Mouse (Mus musculus): ENCODE results near the gene Fv1. TPM values are rescaled to one million over a fixed set of nuclear protein-coding genes. Genes with fewer than 3 reads are reported as not detected.

Gene Fv1
- total RNA-seq, 2 experiments from 2014 or later: 3.2 to 3.4 TPM

Other genes with a start within 250 kb of the Fv1 start
- 1 to 10 TPM; 1.3 to 1.5 TPM for gene Zfp979, start 226.5 kb upstream of the Fv1 start, total RNA-seq (2021)
- under 1 TPM in 1 of 2 experiments, not detected in 1; 0.08 TPM for gene Zfp534, start 166.4 kb upstream of the Fv1 start, total RNA-seq (2021)
- 1 to 10 TPM; 1.7 to 2.0 TPM for gene Zfp984, start 59.2 kb upstream of the Fv1 start, total RNA-seq (2021)
- gene Zfp933, start 20.6 kb upstream of the Fv1 start, total RNA-seq (2021): 1 to 10 TPM; 8.9 to 9.2 TPM
- 1 to 10 TPM; 4.4 to 5.1 TPM for gene Miip, start 163 bp upstream of the Fv1 start, total RNA-seq (2021)
- gene Mfn2, start 35.7 kb downstream of the Fv1 start, total RNA-seq (2021): 100 to 1,000 TPM; 292 to 356 TPM
- 10 to 100 TPM; 43.4 to 48.8 TPM for gene Plod1, start 67.8 kb downstream of the Fv1 start, total RNA-seq (2021)
- 10 to 100 TPM; 22.1 to 23.8 TPM for gene 2510039O18Rik, start 71.9 kb downstream of the Fv1 start, total RNA-seq (2021)
- gene Nppb, start 116.8 kb downstream of the Fv1 start, total RNA-seq (2021): not detected
- not detected for gene Nppa, start 131.7 kb downstream of the Fv1 start, total RNA-seq (2021)
- gene Clcn6, start 169.8 kb downstream of the Fv1 start, total RNA-seq (2021): 1 to 10 TPM; 4.7 to 5.4 TPM
- gene Mthfr, start 170.1 kb downstream of the Fv1 start, total RNA-seq (2021): 10 to 100 TPM; 12.0 to 12.3 TPM
- gene Agtrap, start 219.1 kb downstream of the Fv1 start, total RNA-seq (2021): 10 to 100 TPM; 12.3 to 14.7 TPM

Measured in gastrocnemius, postnatal 14 days (tissue).